Comparison of ENCODE assay signal across 27 mouse cellular contexts in genomic region chr10:84316857-84317256, GRCm38 (mm10).
"Had no signal": no experiment of that assay in that cellular context is flagged by ENCODE, and none has a peak within 500 bp of the region (broad histone marks: within the 10 kb centered on the region; RNA-seq: fewer than 3 reads in every experiment).

No protein-coding gene starts in this region.

- ATAC-seq: forebrain, embryonic 13.5 days; forebrain, embryonic 14.5 days; forebrain, embryonic 15.5 days; forebrain, embryonic 16.5 days; forebrain, postnatal 0 days had no signal

- H3K27ac ChIP-seq: embryonic facial prominence, embryonic 10.5 days; embryonic facial prominence, embryonic 12.5 days; embryonic facial prominence, embryonic 13.5 days; embryonic facial prominence, embryonic 15.5 days; forebrain, embryonic 10.5 days; forebrain, embryonic 12.5 days; forebrain, embryonic 13.5 days; forebrain, embryonic 15.5 days; gastrocnemius, adult 2 months; heart, adult 2 months had no signal

- H3K9me3 ChIP-seq: embryonic facial prominence, embryonic 10.5 days; embryonic facial prominence, embryonic 12.5 days; embryonic facial prominence, embryonic 13.5 days; embryonic facial prominence, embryonic 15.5 days; forebrain, embryonic 10.5 days; forebrain, embryonic 12.5 days; forebrain, embryonic 13.5 days; forebrain, embryonic 15.5 days had no signal

- H3K9ac ChIP-seq: embryonic facial prominence, embryonic 12.5 days; embryonic facial prominence, embryonic 13.5 days; embryonic facial prominence, embryonic 15.5 days; forebrain, embryonic 12.5 days; forebrain, embryonic 13.5 days; forebrain, embryonic 15.5 days; forebrain, postnatal 0 days had no signal

- H3K4me3 ChIP-seq: embryonic facial prominence, embryonic 10.5 days; embryonic facial prominence, embryonic 12.5 days; embryonic facial prominence, embryonic 13.5 days; embryonic facial prominence, embryonic 15.5 days; erythroblast, embryonic 14.5 days; forebrain, embryonic 10.5 days; forebrain, embryonic 12.5 days; forebrain, embryonic 13.5 days; forebrain, embryonic 15.5 days; gastrocnemius, adult 2 months; heart, adult 2 months had no signal

- H3K27me3 ChIP-seq: embryonic facial prominence, embryonic 12.5 days; embryonic facial prominence, embryonic 13.5 days; embryonic facial prominence, embryonic 15.5 days; forebrain, embryonic 12.5 days; forebrain, embryonic 13.5 days; forebrain, embryonic 15.5 days had no signal

- H3K4me2 ChIP-seq: embryonic facial prominence, embryonic 12.5 days; embryonic facial prominence, embryonic 13.5 days; embryonic facial prominence, embryonic 15.5 days; forebrain, embryonic 12.5 days; forebrain, embryonic 13.5 days; forebrain, embryonic 15.5 days had no signal

- DNase-seq: cerebellum, adult 9-10 months; cerebellum, adult 9-11 months; cerebellum, postnatal 10 days; cerebellum, postnatal 14 days; cerebellum, postnatal 25 days; cerebellum, postnatal 36 days; embryo, embryonic 11 days; forebrain, postnatal 0 days; gastrocnemius, adult 2 months; gastrocnemius, postnatal 10 days; gastrocnemius, postnatal 14 days; gastrocnemius, postnatal 25 days; gastrocnemius, postnatal 36 days; heart, adult 11 months; heart, adult 18-20 months; heart, adult 2 months had no signal

- H3K4me1 ChIP-seq: embryonic facial prominence, embryonic 12.5 days; embryonic facial prominence, embryonic 13.5 days; embryonic facial prominence, embryonic 15.5 days; forebrain, embryonic 12.5 days; forebrain, embryonic 13.5 days; forebrain, embryonic 15.5 days had no signal

- H3K36me3 ChIP-seq: embryonic facial prominence, embryonic 10.5 days; embryonic facial prominence, embryonic 12.5 days; embryonic facial prominence, embryonic 13.5 days; embryonic facial prominence, embryonic 15.5 days; forebrain, embryonic 10.5 days; forebrain, embryonic 12.5 days; forebrain, embryonic 15.5 days had no signal
